In genomic region chr12:69458170-69458841, GRCm38 (mm10) we compare ENCODE assay signal across 8 mouse cellular contexts.
DNase-seq lines count a peak whose midpoint lies in the region; ATAC-seq and TF ChIP-seq lines count a peak whose summit lies in the region.

No protein-coding gene starts in this region.

- H3K36me3 ChIP-seq in heart, embryonic 15.5 days = no peaks in the 10 kb centered on the region
- H3K36me3 ChIP-seq in lung, postnatal 0 days (ENCODE audit: insufficient read depth, low read length) = no peaks in the 10 kb centered on the region
- H3K36me3 ChIP-seq in hindbrain, embryonic 12.5 days = no peaks in the 10 kb centered on the region

- H3K9ac ChIP-seq in heart, embryonic 15.5 days = no peak overlapping the region
- no peak overlapping the region for H3K9ac ChIP-seq in lung, postnatal 0 days (replicated peaks; ENCODE audit: low read depth)
- H3K9ac ChIP-seq in hindbrain, embryonic 12.5 days = no peak overlapping the region

- no peak overlapping the region for H3K4me3 ChIP-seq in heart, embryonic 15.5 days
- H3K4me3 ChIP-seq in lung, postnatal 0 days (ENCODE audit: low read depth, low read length) = no peak overlapping the region
- H3K4me3 ChIP-seq in hindbrain, embryonic 12.5 days = no peak overlapping the region

- 0 out of 2 replicates have a peak, but pooled peaks have one; percentile 23 for ATAC-seq in heart, embryonic 15.5 days (replicated peaks; ENCODE audit: insufficient number of reproducible peaks, insufficient read depth, low FRiP score, low read depth)
- ATAC-seq in lung, postnatal 0 days = peak; percentile 75
- no peak for ATAC-seq in hindbrain, embryonic 12.5 days (ENCODE audit: low FRiP score)

- WGBS in heart, embryonic 15.5 days = 51% methylated on average over 14 of the region's 14 CpGs
- 22% methylated on average over 14 of the region's 14 CpGs for WGBS in lung, postnatal 0 days
- WGBS in hindbrain, embryonic 12.5 days = 73% methylated on average over 14 of the region's 14 CpGs

- TF ChIP-seq CTCF in lung, postnatal 0 days (IDR thresholded peaks at IDR 0.05) = no peak

- peak; percentile 91 for TF ChIP-seq EP300 in lung, postnatal 0 days (IDR thresholded peaks at IDR 0.05)

- DNase-seq in layer of hippocampus, adult 9-11 months = peak; percentile 45
- no peak for DNase-seq in layer of hippocampus, postnatal 36 days
- peak; percentile 63 for DNase-seq in CD4-positive helper T cell, adult 2 months (ENCODE audit: low read depth, low spot score)
- DNase-seq in adipocyte (ENCODE audit: low spot score) = peak; percentile 80
- peak; percentile 95 for DNase-seq in lung, postnatal 0 days (ENCODE audit: low spot score)
- DNase-seq in thymus, postnatal 36 days = peak; percentile 65 to 72

- peak overlapping the region; percentile 13; the same call in 1 of the 2 replicates for H3K27ac ChIP-seq in heart, embryonic 15.5 days
- peak overlapping the region; percentile 81 for H3K27ac ChIP-seq in lung, postnatal 0 days (ENCODE audit: low read length)
- H3K27ac ChIP-seq in hindbrain, embryonic 12.5 days = no peak overlapping the region

- peaks cover 14% of the 10 kb centered on the region for H3K4me1 ChIP-seq in heart, embryonic 15.5 days (replicated peaks)
- peaks cover 8% of the 10 kb centered on the region; the same call in 1 of the 2 replicates for H3K4me1 ChIP-seq in lung, postnatal 0 days (ENCODE audit: insufficient read depth, low read depth, low read length)
- peaks cover 15% of the 10 kb centered on the region for H3K4me1 ChIP-seq in hindbrain, embryonic 12.5 days

- no peaks in the 10 kb centered on the region for H3K9me3 ChIP-seq in heart, embryonic 15.5 days (replicated peaks)
- H3K9me3 ChIP-seq in lung, postnatal 0 days (ENCODE audit: low read length) = no peaks in the 10 kb centered on the region
- no peaks in the 10 kb centered on the region for H3K9me3 ChIP-seq in hindbrain, embryonic 12.5 days (replicated peaks)

- H3K27me3 ChIP-seq in heart, embryonic 15.5 days = no peaks in the 10 kb centered on the region
- no peaks in the 10 kb centered on the region for H3K27me3 ChIP-seq in lung, postnatal 0 days (replicated peaks; ENCODE audit: insufficient read depth, low read length)
- no peaks in the 10 kb centered on the region for H3K27me3 ChIP-seq in hindbrain, embryonic 12.5 days

- H3K4me2 ChIP-seq in heart, embryonic 15.5 days = no peak overlapping the region
- peak overlapping the region; percentile 35; the same call in 1 of the 2 replicates for H3K4me2 ChIP-seq in lung, postnatal 0 days (replicated peaks; ENCODE audit: low read depth, low read length)
- H3K4me2 ChIP-seq in hindbrain, embryonic 12.5 days (replicated peaks) = no peak overlapping the region

Comparison
In these comparisons a context has a peak if more than half of its experiments do, and no peak if none do; other contexts are left out.
1. DNase-seq: peak in layer of hippocampus, adult 9-11 months (single experiment), CD4-positive helper T cell, adult 2 months (single experiment), adipocyte (single experiment), lung, postnatal 0 days (single experiment) and thymus, postnatal 36 days (2 of 2); none in layer of hippocampus, postnatal 36 days (0 of 2).